Mouse (Mus musculus): Measurements from ENCODE around the gene Hmga1b. TPM values are rescaled to one million over a fixed set of nuclear protein-coding genes. Genes with fewer than 3 reads are reported as not detected.

Gene Hmga1b
- polyA plus RNA-seq, 1 experiment from 2014 or later, result 3.4 TPM

- H3K27me3 ChIP-seq (ENCODE audit: insufficient read depth, low read length), result no peaks in the 10 kb centered on the region
- H3K9me3 ChIP-seq (ENCODE audit: low read length), result no peaks in the 10 kb centered on the region
- 90% methylated on average over 10 of the region's 10 CpGs for WGBS
- no peak overlapping the region for H3K9ac ChIP-seq (replicated peaks; ENCODE audit: low read length)
- no peak for ATAC-seq (ENCODE audit: low FRiP score, low TSS enrichment)
- peaks cover 11% of the 10 kb centered on the region; the same call in 1 of the 2 replicates for H3K4me1 ChIP-seq (ENCODE audit: insufficient read depth, low read length)
- H3K27ac ChIP-seq (ENCODE audit: low read length), result no peak overlapping the region
- H3K4me2 ChIP-seq (replicated peaks; ENCODE audit: low read depth, low read length), result no peak overlapping the region
- no peaks in the 10 kb centered on the region for H3K36me3 ChIP-seq (ENCODE audit: insufficient read depth, low read length)
- H3K4me3 ChIP-seq (ENCODE audit: low read length), result no peak overlapping the region
Measured at GRCm38 (mm10) chr11:120730331-120730870, 32.2 kb upstream of the Hmga1b start.

DNA sequence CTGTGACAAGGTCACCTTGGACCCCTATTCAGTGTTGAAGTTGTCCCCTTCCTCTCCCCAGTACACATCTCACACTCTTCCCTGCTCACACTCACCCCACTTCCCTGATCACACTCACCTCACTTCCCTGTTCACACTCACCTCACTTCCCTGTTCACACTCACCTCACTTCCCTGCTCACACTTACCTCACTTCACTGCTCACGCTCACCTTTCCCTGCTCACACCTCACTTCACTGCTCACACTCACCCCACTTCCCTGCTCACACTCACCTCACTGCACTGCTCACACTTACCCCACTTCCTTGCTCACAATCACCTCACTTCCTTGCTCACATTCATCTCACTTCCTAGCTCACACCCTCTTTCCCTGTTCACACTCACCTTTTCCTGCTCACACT is 31.2 kb upstream of the Hmga1b start:
- Histone ChIP-seq H3K4me1 (ENCODE audit: insufficient read depth, low read length) (peaks cover 8% of the 10 kb centered on the region; the same call in 1 of the 2 replicates), H3K9me3 (ENCODE audit: low read length) (no peaks in the 10 kb centered on the region)
- no peak for ATAC-seq (ENCODE audit: low FRiP score, low TSS enrichment)

DNA sequence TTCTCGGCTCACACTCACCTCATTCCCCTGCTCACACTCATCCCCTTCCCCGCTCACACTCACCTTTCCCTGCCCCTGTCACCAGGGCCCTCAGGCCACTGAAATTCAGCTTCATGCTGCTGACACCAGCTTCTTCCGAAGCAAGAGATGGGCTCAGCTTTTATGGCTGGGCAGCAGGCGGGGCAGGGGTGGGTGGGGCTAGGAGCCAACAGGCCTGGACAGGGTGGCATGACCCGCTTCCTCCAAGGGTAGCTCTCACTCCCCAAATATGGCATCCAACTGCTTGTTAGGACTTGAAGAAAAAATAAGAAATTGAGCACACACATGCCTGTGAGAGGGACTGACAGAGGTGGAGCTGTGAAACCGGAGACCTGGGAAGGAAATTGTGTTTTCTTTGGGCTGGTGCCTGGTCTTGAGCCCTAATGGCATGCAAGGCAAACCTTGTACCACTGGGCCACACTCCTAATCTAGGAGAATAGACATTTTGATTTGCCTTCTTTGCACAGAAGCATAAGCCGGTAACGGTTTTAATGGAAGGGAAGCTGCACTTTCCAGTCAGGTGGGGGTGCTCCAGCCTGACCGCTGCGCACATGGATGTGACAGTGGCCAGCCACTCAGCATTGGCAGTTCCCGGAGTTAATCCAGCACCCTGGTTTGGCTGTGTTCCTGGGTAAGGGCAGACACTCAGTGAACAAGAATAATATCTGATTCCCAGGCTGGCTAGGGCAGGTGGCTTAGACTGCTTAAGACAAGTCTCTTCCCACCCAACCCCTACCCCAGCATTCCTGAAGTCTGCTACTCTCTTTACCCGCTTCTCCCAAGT is 30.5 kb upstream of the Hmga1b start, which contains the start of gene Cbr2:
Gene Cbr2 (minus strand): TSS at position 257 of the 823 bp plus-strand sequence.
- Histone ChIP-seq H3K4me1 (ENCODE audit: insufficient read depth, low read length) (0 out of 2 replicates have a peak, but pooled peaks cover 4% of the 10 kb centered on the region), H3K27me3 (ENCODE audit: insufficient read depth, low read length) (no peaks in the 10 kb centered on the region), H3K4me2 (replicated peaks; ENCODE audit: low read depth, low read length) (no peak within 1 kb of the TSS), H3K9ac (replicated peaks; ENCODE audit: low read length) (no peak within 1 kb of the TSS), H3K27ac (ENCODE audit: low read length) (no peak within 1 kb of the TSS), H3K36me3 (ENCODE audit: insufficient read depth, low read length) (no peaks in the 10 kb centered on the region), H3K9me3 (ENCODE audit: low read length) (no peaks in the 10 kb centered on the region), H3K4me3 (ENCODE audit: low read length) (no peak within 1 kb of the TSS)
- 55% methylated on average over 12 of the region's 12 CpGs for WGBS
- ATAC-seq (ENCODE audit: low FRiP score, low TSS enrichment), result no peak

More for the DNA sequence above, 31.2 kb upstream of the Hmga1b start:
- no peaks in the 10 kb centered on the region for H3K27me3 ChIP-seq (ENCODE audit: insufficient read depth, low read length)
- H3K4me2 ChIP-seq (replicated peaks; ENCODE audit: low read depth, low read length), result no peak overlapping the region
- H3K27ac ChIP-seq (ENCODE audit: low read length), result no peak overlapping the region
- H3K36me3 ChIP-seq (ENCODE audit: insufficient read depth, low read length), result no peaks in the 10 kb centered on the region
- no peak overlapping the region for H3K9ac ChIP-seq (replicated peaks; ENCODE audit: low read length)
- no peak overlapping the region for H3K4me3 ChIP-seq (ENCODE audit: low read length)
- WGBS, result 95% methylated on average over 1 of the region's 1 CpGs

- Histone ChIP-seq H3K4me1 (ENCODE audit: insufficient read depth, low read length) (0 out of 2 replicates have a peak, but pooled peaks cover 4% of the 10 kb centered on the region), H3K27ac (ENCODE audit: low read length) (no peak overlapping the region), H3K4me3 (ENCODE audit: low read length) (no peak overlapping the region), H3K27me3 (ENCODE audit: insufficient read depth, low read length) (no peaks in the 10 kb centered on the region), H3K36me3 (ENCODE audit: insufficient read depth, low read length) (no peaks in the 10 kb centered on the region), H3K9me3 (ENCODE audit: low read length) (no peaks in the 10 kb centered on the region), H3K4me2 (replicated peaks; ENCODE audit: low read depth, low read length) (no peak overlapping the region), H3K9ac (replicated peaks; ENCODE audit: low read length) (no peak overlapping the region)
- ATAC-seq (ENCODE audit: low FRiP score, low TSS enrichment), result no peak
- 48% methylated on average over 6 of the region's 6 CpGs for WGBS
Measured at GRCm38 (mm10) chr11:120733521-120733920, 29.1 kb upstream of the Hmga1b start.

- no peaks in the 10 kb centered on the region for H3K4me1 ChIP-seq (ENCODE audit: insufficient read depth, low read length)
- H3K36me3 ChIP-seq (ENCODE audit: insufficient read depth, low read length), result no peaks in the 10 kb centered on the region
- H3K9ac ChIP-seq (replicated peaks; ENCODE audit: low read length), result no peak overlapping the region
- 83% methylated on average over 6 of the region's 6 CpGs for WGBS
- no peak overlapping the region for H3K4me2 ChIP-seq (replicated peaks; ENCODE audit: low read depth, low read length)
- H3K27ac ChIP-seq (ENCODE audit: low read length), result no peak overlapping the region
- H3K27me3 ChIP-seq (ENCODE audit: insufficient read depth, low read length), result no peaks in the 10 kb centered on the region
- H3K4me3 ChIP-seq (ENCODE audit: low read length), result no peak overlapping the region
- no peak for ATAC-seq (ENCODE audit: low FRiP score, low TSS enrichment)
- H3K9me3 ChIP-seq (ENCODE audit: low read length), result no peaks in the 10 kb centered on the region
Measured at GRCm38 (mm10) chr11:120736424-120736823, 26.2 kb upstream of the Hmga1b start.

DNA sequence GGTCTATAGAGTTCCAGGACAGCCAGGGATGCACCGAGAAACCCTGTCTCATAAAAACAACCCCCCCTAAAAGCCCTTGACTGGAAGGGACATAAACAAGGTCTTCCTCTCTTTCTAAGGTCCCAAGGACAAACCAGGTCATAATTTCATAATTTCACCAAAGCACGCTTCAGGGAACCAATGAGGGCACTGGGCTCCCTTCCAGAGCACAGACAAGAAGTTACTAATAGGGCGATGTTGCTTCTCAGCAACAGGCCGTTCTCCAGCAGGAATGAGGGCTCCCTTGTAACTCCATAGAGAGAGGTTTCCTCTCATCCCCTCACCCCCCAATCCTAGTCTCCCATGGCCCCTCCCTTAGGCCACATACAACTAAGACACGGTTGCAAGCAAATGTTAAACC is 21.6 kb upstream of the Hmga1b start:
- no peaks in the 10 kb centered on the region for H3K27me3 ChIP-seq (ENCODE audit: insufficient read depth, low read length)
- no peak overlapping the region for H3K4me3 ChIP-seq (ENCODE audit: low read length)
- 93% methylated on average over 5 of the region's 5 CpGs for WGBS
- H3K4me1 ChIP-seq (ENCODE audit: insufficient read depth, low read length), result no peaks in the 10 kb centered on the region
- ATAC-seq (ENCODE audit: low FRiP score, low TSS enrichment), result no peak
- no peak overlapping the region for H3K9ac ChIP-seq (replicated peaks; ENCODE audit: low read length)
- no peak overlapping the region for H3K27ac ChIP-seq (ENCODE audit: low read length)
- no peaks in the 10 kb centered on the region for H3K36me3 ChIP-seq (ENCODE audit: insufficient read depth, low read length)
- no peaks in the 10 kb centered on the region for H3K9me3 ChIP-seq (ENCODE audit: low read length)
- H3K4me2 ChIP-seq (replicated peaks; ENCODE audit: low read depth, low read length), result no peak overlapping the region

GRCm38 (mm10) chr11:120744121-120744701 is 18.4 kb upstream of the Hmga1b start:
- ATAC-seq (ENCODE audit: low FRiP score, low TSS enrichment), result no peak
- no peaks in the 10 kb centered on the region for H3K9me3 ChIP-seq (ENCODE audit: low read length)
- H3K36me3 ChIP-seq (ENCODE audit: insufficient read depth, low read length), result no peaks in the 10 kb centered on the region
- no peak overlapping the region for H3K4me3 ChIP-seq (ENCODE audit: low read length)
- no peaks in the 10 kb centered on the region for H3K27me3 ChIP-seq (ENCODE audit: insufficient read depth, low read length)
- H3K27ac ChIP-seq (ENCODE audit: low read length), result no peak overlapping the region
- H3K4me2 ChIP-seq (replicated peaks; ENCODE audit: low read depth, low read length), result no peak overlapping the region
- no peak overlapping the region for H3K9ac ChIP-seq (replicated peaks; ENCODE audit: low read length)
- no peaks in the 10 kb centered on the region for H3K4me1 ChIP-seq (ENCODE audit: insufficient read depth, low read length)
- WGBS, result 71% methylated on average over 7 of the region's 7 CpGs

DNA sequence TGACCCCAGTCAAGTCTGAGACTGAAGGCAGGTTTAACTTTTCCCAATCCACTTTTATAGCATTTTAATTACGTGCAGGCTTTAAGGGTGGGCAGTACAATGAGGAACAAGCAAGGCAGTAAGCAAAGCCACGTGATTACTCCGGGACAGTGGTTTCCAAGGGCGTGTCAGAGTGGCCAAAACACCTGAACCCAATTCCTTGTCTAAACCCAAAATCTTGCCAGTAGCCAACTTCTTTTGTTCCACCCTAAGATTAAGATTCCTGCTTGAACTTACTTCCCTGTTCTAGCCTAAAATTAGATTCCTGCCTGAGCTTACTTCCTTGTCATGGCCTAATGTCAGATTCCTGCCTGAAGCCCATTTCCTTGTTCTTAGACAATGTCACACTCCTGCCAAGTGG is 14.6 kb upstream of the Hmga1b start:
- WGBS, result 62% methylated on average over 4 of the region's 4 CpGs
- Histone ChIP-seq H3K9me3 (ENCODE audit: low read length) (no peaks in the 10 kb centered on the region), H3K27me3 (ENCODE audit: insufficient read depth, low read length) (no peaks in the 10 kb centered on the region), H3K4me1 (ENCODE audit: insufficient read depth, low read length) (no peaks in the 10 kb centered on the region), H3K4me3 (ENCODE audit: low read length) (no peak overlapping the region), H3K27ac (ENCODE audit: low read length) (peak overlapping the region; percentile 13; the same call in 1 of the 2 replicates), H3K9ac (replicated peaks; ENCODE audit: low read length) (no peak overlapping the region), H3K36me3 (ENCODE audit: insufficient read depth, low read length) (no peaks in the 10 kb centered on the region), H3K4me2 (replicated peaks; ENCODE audit: low read depth, low read length) (no peak overlapping the region)
- ATAC-seq (ENCODE audit: low FRiP score, low TSS enrichment), result no peak

GRCm38 (mm10) chr11:120749430-120749829 is 13.2 kb upstream of the Hmga1b start:
- 58% methylated on average over 8 of the region's 8 CpGs for WGBS
- Histone ChIP-seq H3K27ac (ENCODE audit: low read length) (no peak overlapping the region), H3K9me3 (ENCODE audit: low read length) (no peaks in the 10 kb centered on the region), H3K9ac (replicated peaks; ENCODE audit: low read length) (no peak overlapping the region), H3K4me2 (replicated peaks; ENCODE audit: low read depth, low read length) (no peak overlapping the region), H3K4me1 (ENCODE audit: insufficient read depth, low read length) (no peaks in the 10 kb centered on the region), H3K27me3 (ENCODE audit: insufficient read depth, low read length) (no peaks in the 10 kb centered on the region), H3K4me3 (ENCODE audit: low read length) (no peak overlapping the region), H3K36me3 (ENCODE audit: insufficient read depth, low read length) (no peaks in the 10 kb centered on the region)
- no peak for ATAC-seq (ENCODE audit: low FRiP score, low TSS enrichment)

GRCm38 (mm10) chr11:120751606-120752005 is 11.0 kb upstream of the Hmga1b start:
- Histone ChIP-seq H3K4me3 (ENCODE audit: low read length) (no peak overlapping the region), H3K27me3 (ENCODE audit: insufficient read depth, low read length) (no peaks in the 10 kb centered on the region), H3K4me2 (replicated peaks; ENCODE audit: low read depth, low read length) (no peak overlapping the region), H3K9ac (replicated peaks; ENCODE audit: low read length) (no peak overlapping the region), H3K36me3 (ENCODE audit: insufficient read depth, low read length) (no peaks in the 10 kb centered on the region), H3K4me1 (ENCODE audit: insufficient read depth, low read length) (no peaks in the 10 kb centered on the region), H3K9me3 (ENCODE audit: low read length) (no peaks in the 10 kb centered on the region), H3K27ac (ENCODE audit: low read length) (no peak overlapping the region)
- WGBS, result 49% methylated on average over 4 of the region's 4 CpGs
- no peak for ATAC-seq (ENCODE audit: low FRiP score, low TSS enrichment)
